Mouse (Mus musculus) kidney, embryonic 15.5 days (tissue): ENCODE measurements around the gene Primpol. TPM values are rescaled to one million over a fixed set of nuclear protein-coding genes. Genes with fewer than 3 reads are reported as not detected.
A peak's percentile ranks its signal among the peaks of the same experiment; 100 is the strongest.

ENCODE experiments used
- ATAC-seq: fragments of 200-750 bp; cut with Nextera tagmentation; replicated peaks from 2 replicates; pipeline ENCODE4 v1.8.0; 2017; ENCODE audit warnings: moderate TSS enrichment; ENCODE audit not compliant: low FRiP score
- H3K27ac ChIP-seq: fragments of 300-500 bp; sonication (generic); 2 replicates; pipeline ENCODE4 v1.5.1; 2015; ENCODE audit warnings: mild to moderate bottlenecking, inconsistent platforms
- H3K27me3 ChIP-seq: fragments of 300-500 bp; sonication (generic); 2 replicates; pipeline ENCODE4 v1.6.1; 2015; ENCODE audit warnings: inconsistent platforms
- H3K36me3 ChIP-seq: fragments of 300-500 bp; sonication (generic); 2 replicates; pipeline ENCODE4 v1.6.1; 2015; ENCODE audit warnings: inconsistent platforms
- H3K4me1 ChIP-seq: fragments of 300-500 bp; sonication (generic); 2 replicates; pipeline ENCODE4 v1.6.1; 2015; ENCODE audit warnings: inconsistent platforms
- H3K4me2 ChIP-seq: fragments of 300-500 bp; sonication (generic); 2 replicates; pipeline ENCODE4 v1.6.1; 2015; ENCODE audit warnings: moderate library complexity, mild to moderate bottlenecking, inconsistent platforms
- H3K4me3 ChIP-seq: fragments of 300-500 bp; sonication (generic); replicated peaks from 2 replicates; pipeline ENCODE4 v1.5.1; 2015; ENCODE audit warnings: mild to moderate bottlenecking, inconsistent platforms
- H3K9ac ChIP-seq: fragments of 300-500 bp; sonication (generic); 2 replicates; pipeline ENCODE4 v1.6.1; 2015; ENCODE audit warnings: mild to moderate bottlenecking, inconsistent platforms
- H3K9me3 ChIP-seq: fragments of 300-500 bp; sonication (generic); replicated peaks from 2 replicates; pipeline ENCODE4 v1.6.1; 2016; ENCODE audit warnings: inconsistent platforms
- WGBS: fragments of 180-500 bp; shearing (Covaris S2); methylation state at CpG from one replicate; pipeline ENCODE4 v1.1.7; 2015; ENCODE audit warnings: mixed read lengths; 5-methylcytosine and 5-hydroxymethylcytosine counted together
- polyA plus RNA-seq: library from polyadenylated mRNA; unstranded; fragments of >200 nt; fragmentation: Nextera tagmentation; extraction: Ambion mirVana; gene quantifications from 2 replicates; pipeline ENCODE4 v1.2.1, GENCODE M21; 2015

Gene Primpol
- polyA plus RNA-seq, 1 experiment from 2014 or later: 14.6 TPM

DNA sequence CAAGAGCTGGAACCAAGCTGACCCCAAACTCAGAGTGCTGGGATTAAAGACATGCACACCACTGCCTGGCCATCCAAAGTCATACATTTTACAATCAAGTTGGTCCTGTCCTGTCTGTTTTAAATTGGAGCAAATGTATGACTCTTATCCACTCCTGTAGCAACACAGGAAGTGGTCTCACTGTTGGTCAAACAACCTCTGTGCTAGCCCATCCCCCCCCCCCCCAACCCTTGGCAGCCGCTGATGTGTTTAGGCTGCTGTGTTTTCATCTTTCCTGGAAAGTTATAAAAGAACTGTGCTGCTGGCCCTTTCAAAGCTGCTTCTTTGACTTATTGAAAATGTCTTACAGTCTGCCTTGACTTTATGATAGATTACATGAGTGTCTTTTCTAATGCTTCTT, 8.2 kb upstream of the Primpol start:
- Histone ChIP-seq H3K4me2 (no peak overlapping the region), H3K4me1 (peaks cover 6% of the 10 kb centered on the region; the same call in 1 of the 2 replicates), H3K36me3 (peaks cover 8% of the 10 kb centered on the region; the same call in 1 of the 2 replicates), H3K9me3 (no peaks in the 10 kb centered on the region), H3K4me3 (no peak overlapping the region), H3K27me3 (no peaks in the 10 kb centered on the region), H3K27ac (no peak overlapping the region), H3K9ac (no peak overlapping the region)
- ATAC-seq: no peak
- 39% methylated on average over 1 of the region's 1 CpGs for WGBS

DNA sequence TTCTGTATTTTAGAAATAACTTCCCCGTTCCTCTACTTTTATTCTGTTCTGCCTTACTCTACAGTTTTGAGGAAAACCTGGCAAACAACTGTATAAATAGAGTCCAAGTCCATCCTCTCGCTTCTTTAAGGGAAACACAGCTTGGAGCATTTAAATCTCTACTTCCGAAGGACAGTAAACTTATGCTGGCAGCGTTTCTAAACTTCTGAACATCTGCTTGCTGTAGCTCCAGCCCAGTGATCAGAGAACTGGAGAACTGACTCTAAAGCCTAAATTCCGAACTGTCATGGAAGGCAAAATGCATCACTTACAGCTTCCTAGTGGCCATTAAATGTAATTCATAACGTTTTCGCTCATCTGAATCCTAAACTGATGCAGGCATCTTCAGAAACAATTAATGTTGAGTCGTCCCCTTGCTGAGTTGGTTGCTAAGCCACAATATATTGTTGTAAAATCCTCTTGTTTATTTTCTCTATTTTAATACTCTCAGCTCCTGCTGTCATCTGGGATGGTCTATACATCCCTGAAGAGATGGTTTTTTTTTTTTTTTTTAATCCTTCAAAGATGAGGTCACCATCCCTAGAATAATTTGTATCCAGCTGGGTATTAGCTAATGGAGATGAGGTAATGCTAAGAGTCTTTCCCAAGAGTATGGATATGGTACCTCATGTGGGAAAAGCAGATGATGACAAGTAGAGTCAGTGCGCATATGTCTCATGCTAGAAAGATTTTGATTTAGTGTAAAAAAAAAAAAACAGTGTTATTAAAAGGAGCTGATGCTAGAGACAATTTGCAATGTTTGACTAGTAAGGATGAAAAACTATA, 5.6 kb upstream of the Primpol start:
- no peak overlapping the region for H3K27ac ChIP-seq

DNA sequence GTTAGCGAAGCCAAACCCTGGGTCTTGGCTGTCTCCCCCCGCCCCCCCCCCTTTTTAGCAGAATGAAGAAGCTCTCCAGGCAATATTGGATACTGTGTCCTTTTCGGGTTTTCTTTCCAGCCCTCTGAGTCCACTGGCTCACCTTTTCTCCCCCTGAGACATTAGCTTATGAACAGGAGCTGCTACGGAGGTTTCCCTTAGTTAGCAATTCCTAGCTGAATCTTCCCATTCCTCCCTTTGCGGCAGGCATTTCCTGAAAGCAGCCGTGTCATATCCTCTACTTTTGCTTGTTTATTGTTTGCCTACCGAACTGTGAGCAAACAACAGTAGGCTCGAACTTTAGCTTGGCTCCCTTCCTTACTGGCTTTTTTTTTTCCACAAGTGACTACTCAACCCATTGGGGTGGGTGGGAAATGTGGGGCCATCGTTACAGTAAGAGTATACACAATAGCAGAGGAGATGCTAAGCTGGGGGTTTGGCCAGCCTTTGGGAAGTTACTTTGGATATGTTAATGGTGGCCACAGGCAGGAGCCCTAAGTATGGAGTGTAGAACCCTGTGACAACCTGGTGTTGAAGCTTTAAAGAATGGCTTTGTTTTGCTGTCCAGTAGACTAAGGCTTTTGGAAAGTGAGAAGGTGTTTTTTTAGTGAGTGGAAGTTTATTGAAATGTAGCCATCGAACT, 1.8 kb upstream of the Primpol start:
- Histone ChIP-seq H3K27me3 (no peaks in the 10 kb centered on the region), H3K36me3 (no peaks in the 10 kb centered on the region), H3K27ac (peak overlapping the region; percentile 94; the same call in 1 of the 2 replicates), H3K4me2 (peak overlapping the region; percentile 73), H3K9me3 (no peaks in the 10 kb centered on the region), H3K4me3 (peak overlapping the region; percentile 69), H3K9ac (peak overlapping the region; percentile 78), H3K4me1 (peaks cover 19% of the 10 kb centered on the region)
- ATAC-seq: no peak
- 3% methylated on average over 10 of the region's 10 CpGs for WGBS

More for the DNA sequence above, 5.6 kb upstream of the Primpol start:
- no peak for ATAC-seq
- Histone ChIP-seq H3K9ac (no peak overlapping the region), H3K27me3 (no peaks in the 10 kb centered on the region), H3K4me2 (no peak overlapping the region), H3K36me3 (no peaks in the 10 kb centered on the region), H3K4me1 (peaks cover 13% of the 10 kb centered on the region), H3K4me3 (no peak overlapping the region), H3K9me3 (no peaks in the 10 kb centered on the region)
- 72% methylated on average over 9 of the region's 9 CpGs for WGBS

DNA sequence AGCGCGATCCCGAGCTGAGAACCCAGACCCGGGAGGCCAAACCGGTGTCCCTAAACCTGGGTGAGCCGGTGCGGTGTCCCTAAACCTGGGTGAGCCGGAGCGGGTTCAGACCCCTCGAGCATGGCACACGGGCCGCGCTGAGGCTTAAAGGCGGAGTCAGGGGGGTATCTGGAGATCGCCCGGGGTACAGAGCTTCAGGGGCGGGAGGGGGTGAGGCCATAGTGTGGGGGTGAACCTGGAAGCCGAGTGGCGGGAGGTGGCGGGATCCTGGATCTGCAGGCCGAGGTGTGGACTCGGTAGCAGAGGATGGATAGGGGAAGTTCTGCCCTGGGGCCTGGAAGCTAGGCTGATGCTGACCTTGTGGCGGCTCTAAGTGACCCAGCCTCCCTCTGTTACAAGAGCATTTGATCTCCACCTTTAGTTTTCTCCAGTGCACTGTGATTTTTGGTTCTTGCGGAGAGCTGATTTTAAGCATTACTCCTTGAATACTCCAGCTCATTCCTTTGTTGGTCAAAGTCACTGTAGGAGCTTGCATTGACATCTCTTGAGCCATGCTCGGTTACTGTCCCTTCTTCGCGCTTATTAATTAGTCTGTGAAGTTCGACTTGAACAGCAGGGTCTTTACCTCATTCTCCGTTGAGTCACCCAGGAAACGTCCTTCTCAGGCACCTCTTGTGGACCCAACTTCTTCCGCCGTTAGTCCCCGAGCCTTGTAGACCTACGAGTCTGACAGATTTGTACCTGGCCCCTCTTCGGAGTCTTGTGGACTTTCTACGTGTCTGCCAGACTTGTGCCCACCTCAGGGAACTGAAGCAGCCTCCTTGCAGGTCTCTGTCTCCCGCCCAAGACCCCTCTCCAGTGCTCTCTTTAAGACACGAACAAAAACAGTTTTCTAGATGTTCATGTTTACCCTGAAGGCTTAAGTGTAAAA, 943 bp upstream of the Primpol start:
- no peaks in the 10 kb centered on the region for H3K36me3 ChIP-seq
- H3K9ac ChIP-seq: peak overlapping the region; percentile 78
- H3K4me2 ChIP-seq: peak overlapping the region; percentile 73
- H3K4me1 ChIP-seq: peaks cover 22% of the 10 kb centered on the region
- no peaks in the 10 kb centered on the region for H3K9me3 ChIP-seq
- peak; percentile 59 for ATAC-seq
- WGBS: under 1% methylated on average over 38 of the region's 38 CpGs
- H3K4me3 ChIP-seq: peak overlapping the region; percentile 69
- peak overlapping the region; percentile 94 for H3K27ac ChIP-seq
- H3K27me3 ChIP-seq: no peaks in the 10 kb centered on the region

DNA sequence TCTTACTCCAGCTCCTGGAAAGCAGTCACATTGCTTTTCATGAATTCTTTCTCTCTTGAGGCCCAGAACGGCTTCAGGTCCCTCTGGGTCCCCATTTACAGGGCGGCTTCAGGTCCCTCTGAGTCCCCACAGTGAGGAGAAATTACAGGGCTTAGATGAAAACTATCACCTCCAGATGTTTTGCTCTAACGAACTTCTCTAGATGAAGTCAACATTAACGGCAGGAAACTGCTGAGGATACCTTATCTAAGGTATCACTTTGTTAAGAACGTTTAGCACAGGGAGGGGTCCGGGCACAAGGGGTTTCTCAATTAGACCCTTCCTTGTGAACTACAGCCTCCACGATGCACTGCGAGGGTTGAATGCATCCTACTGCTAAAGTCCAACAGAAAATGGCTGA, 1.1 kb downstream of the Primpol start:
- no peak overlapping the region; the same call in 1 of the 2 replicates for H3K4me3 ChIP-seq
- ATAC-seq: no peak
- no peaks in the 10 kb centered on the region; the same call in 1 of the 2 replicates for H3K36me3 ChIP-seq
- 82% methylated on average over 8 of the region's 8 CpGs for WGBS
- no peaks in the 10 kb centered on the region for H3K9me3 ChIP-seq
- H3K27ac ChIP-seq: 0 out of 2 replicates have a peak overlapping the region, but pooled peaks have one; percentile 1
- no peaks in the 10 kb centered on the region for H3K27me3 ChIP-seq
- peak overlapping the region; percentile 73 for H3K4me2 ChIP-seq
- H3K4me1 ChIP-seq: peaks cover 22% of the 10 kb centered on the region
- H3K9ac ChIP-seq: no peak overlapping the region

DNA sequence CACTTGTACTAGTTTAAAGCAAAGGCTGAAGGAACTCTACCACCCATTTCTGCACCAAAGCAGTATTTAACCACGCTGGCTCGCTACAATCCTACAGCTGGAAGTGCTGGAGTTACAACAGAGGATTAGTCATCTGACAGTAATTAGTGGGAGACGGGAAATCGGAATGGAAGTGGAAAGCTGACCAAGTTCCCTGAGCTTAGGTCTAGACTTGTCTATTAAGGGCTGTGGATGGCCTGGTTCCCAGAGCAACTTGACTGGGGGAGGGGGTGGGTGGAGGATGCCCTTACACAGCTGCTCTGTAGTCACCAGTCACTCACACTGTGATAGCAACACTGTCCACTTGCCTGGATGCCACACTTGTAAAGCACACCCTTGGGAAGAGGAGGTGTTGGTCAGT, 3.6 kb downstream of the Primpol start:
- WGBS: 44% methylated on average over 4 of the region's 4 CpGs
- ATAC-seq: no peak

DNA sequence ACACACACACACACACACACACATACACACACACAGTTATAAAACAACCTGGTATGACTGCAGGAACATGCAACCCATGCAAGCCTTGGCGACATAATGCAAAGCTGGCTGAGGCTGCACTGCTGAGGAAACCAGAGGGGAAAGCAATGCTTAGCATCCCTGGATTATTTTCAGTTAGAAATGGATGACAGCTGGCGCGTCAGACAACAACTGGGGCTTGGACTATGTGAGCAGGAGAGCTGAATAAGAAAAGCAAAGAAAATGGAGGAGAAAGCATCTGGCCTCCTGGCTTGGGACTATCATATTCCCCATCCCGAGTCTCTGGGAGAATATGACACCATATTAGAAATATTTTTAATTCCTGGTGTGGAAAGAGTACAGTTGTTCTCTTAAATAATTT, 4.1 kb downstream of the Primpol start:
- no peak overlapping the region for H3K27ac ChIP-seq
- no peak overlapping the region for H3K4me3 ChIP-seq
- H3K4me2 ChIP-seq: no peak overlapping the region
- WGBS: 70% methylated on average over 4 of the region's 4 CpGs
- ATAC-seq: no peak
- no peak overlapping the region for H3K9ac ChIP-seq
- no peaks in the 10 kb centered on the region for H3K9me3 ChIP-seq
- peaks cover 15% of the 10 kb centered on the region for H3K4me1 ChIP-seq
- no peaks in the 10 kb centered on the region for H3K27me3 ChIP-seq
- H3K36me3 ChIP-seq: peaks cover 7% of the 10 kb centered on the region; the same call in 1 of the 2 replicates

More for the DNA sequence above, 3.6 kb downstream of the Primpol start:
- Histone ChIP-seq H3K4me2 (no peak overlapping the region), H3K9ac (no peak overlapping the region), H3K36me3 (peaks cover 7% of the 10 kb centered on the region; the same call in 1 of the 2 replicates), H3K4me1 (peaks cover 16% of the 10 kb centered on the region), H3K27ac (no peak overlapping the region), H3K4me3 (no peak overlapping the region), H3K27me3 (no peaks in the 10 kb centered on the region), H3K9me3 (no peaks in the 10 kb centered on the region)

DNA sequence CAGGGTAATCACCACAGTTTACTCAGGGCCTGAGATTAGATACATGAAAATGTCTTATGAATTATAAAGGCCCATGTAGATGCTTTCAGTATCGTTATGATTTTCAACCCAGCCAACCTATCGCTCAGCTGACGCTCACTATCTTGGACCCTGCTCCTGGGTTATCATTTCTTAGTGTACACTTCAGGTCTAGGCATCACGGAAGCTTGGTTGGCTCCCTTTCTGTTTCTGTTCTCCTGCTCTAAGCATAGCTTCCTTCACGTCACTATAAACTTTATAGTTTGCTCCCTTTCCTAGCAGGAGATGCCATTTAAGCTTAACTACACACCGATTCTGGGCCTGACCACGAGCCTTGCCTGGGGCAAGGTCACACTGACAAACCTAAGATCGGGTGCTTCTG, 5.5 kb downstream of the Primpol start:
- Histone ChIP-seq H3K27ac (no peak overlapping the region), H3K36me3 (peaks cover 17% of the 10 kb centered on the region), H3K4me3 (no peak overlapping the region), H3K9ac (no peak overlapping the region), H3K9me3 (no peaks in the 10 kb centered on the region), H3K4me2 (no peak overlapping the region), H3K4me1 (peaks cover 13% of the 10 kb centered on the region), H3K27me3 (no peaks in the 10 kb centered on the region)
- 78% methylated on average over 8 of the region's 8 CpGs for WGBS
- ATAC-seq: no peak

DNA sequence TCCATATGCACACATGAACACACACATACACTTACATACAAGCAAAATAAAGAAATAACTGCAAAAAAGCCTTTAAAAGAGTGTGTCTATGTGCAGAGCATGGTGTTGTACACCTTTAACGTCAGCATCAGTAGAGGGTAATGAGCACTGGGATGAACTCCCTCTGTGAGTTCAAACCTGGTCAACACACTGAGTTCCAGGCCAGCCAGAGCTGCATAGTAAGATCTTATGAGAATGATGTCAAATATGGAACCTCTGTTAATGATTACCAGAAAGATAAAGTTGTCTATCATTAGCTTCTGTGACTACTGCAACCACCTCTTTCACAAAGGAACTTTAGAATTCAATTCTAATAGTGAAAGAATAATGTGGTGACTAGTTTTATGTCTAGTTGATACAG, 10.1 kb downstream of the Primpol start:
- Histone ChIP-seq H3K27me3 (no peaks in the 10 kb centered on the region), H3K4me2 (no peak overlapping the region), H3K4me1 (no peaks in the 10 kb centered on the region), H3K27ac (no peak overlapping the region), H3K9ac (no peak overlapping the region), H3K9me3 (no peaks in the 10 kb centered on the region), H3K36me3 (peaks cover 24% of the 10 kb centered on the region), H3K4me3 (no peak overlapping the region)
- ATAC-seq: no peak
- 84% methylated on average over 1 of the region's 1 CpGs for WGBS

DNA sequence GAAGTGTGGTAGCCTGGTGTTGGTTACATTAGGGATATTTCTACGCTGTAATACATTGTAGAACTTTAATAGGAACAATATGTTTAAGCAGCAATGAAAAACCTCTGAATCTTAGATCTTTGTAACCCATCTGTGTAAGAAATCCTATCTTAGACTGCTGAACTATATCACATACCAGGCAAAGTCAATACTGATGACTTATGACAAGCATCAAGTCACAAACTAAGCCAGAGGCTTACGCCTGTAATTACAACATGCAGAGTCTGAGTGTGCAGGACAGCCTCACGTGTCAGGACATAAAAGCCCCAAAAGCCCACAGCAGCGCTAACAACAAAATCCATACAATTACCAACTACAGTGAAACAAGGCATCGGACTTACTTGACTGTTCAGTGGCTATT, 13.4 kb downstream of the Primpol start:
- Histone ChIP-seq H3K27ac (no peak overlapping the region), H3K4me3 (no peak overlapping the region), H3K36me3 (peaks cover 25% of the 10 kb centered on the region), H3K9ac (no peak overlapping the region), H3K27me3 (no peaks in the 10 kb centered on the region), H3K4me2 (no peak overlapping the region), H3K9me3 (no peaks in the 10 kb centered on the region), H3K4me1 (peaks cover 6% of the 10 kb centered on the region; the same call in 1 of the 2 replicates)
- WGBS: 93% methylated on average over 5 of the region's 5 CpGs
- no peak for ATAC-seq

DNA sequence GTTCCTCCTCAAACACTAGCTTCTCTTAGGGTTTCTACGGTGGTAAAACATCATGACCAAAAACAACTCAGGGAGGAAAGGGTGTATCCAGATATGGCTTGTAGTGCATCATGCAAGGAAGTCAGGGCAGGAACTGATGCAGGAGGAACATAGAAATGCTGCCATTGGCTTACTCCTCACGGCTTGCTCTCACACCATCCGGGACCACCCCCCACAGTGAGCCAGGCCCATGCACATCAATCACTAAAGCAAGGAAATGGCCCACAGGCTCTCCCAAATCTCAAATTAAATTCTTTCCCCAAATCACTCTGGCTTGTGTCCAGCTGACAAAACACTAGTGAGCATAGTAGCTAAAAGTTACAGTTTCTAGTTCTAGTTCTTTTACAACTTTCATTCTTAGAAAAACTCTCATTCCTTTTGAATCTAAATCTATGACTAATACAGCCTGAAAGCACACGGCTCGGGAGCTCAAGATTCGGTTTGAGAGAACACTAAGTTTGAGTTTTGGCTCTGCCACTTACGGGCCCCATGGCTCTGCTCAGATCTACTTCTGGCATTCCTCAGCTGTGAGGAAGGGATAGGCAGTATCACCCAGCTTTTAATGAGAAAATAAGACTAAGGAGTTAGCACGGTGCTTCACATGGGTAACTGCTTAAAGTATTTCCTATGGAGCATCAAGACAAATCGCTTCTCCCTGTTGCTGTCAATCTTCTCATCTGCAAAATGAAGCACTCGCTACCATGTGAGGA, 15.9 kb downstream of the Primpol start:
- H3K4me3 ChIP-seq: no peak overlapping the region
- no peaks in the 10 kb centered on the region for H3K9me3 ChIP-seq
- H3K4me2 ChIP-seq: no peak overlapping the region
- H3K36me3 ChIP-seq: peaks cover 22% of the 10 kb centered on the region
- peaks cover 6% of the 10 kb centered on the region; the same call in 1 of the 2 replicates for H3K4me1 ChIP-seq
- no peak overlapping the region for H3K9ac ChIP-seq
- 49% methylated on average over 10 of the region's 10 CpGs for WGBS
- no peaks in the 10 kb centered on the region for H3K27me3 ChIP-seq
- ATAC-seq: no peak
- no peak overlapping the region; the same call in 1 of the 2 replicates for H3K27ac ChIP-seq
